Comparison of ENCODE assay signal across 21 mouse cellular contexts in genomic region chr12:105328396-105328795, GRCm38 (mm10). TPM values are rescaled to one million over a fixed set of nuclear protein-coding genes. Genes with fewer than 3 reads are reported as not detected.
DNase-seq lines count a peak whose midpoint lies in the region; ATAC-seq lines count a peak whose summit lies in the region.
"Had no signal": no experiment of that assay in that cellular context is flagged by ENCODE, and none has a peak within 500 bp of the region (broad histone marks: within the 10 kb centered on the region; RNA-seq: fewer than 3 reads in every experiment).

No protein-coding gene starts in this region.

- no peak overlapping the region for H3K4me2 ChIP-seq in forebrain, embryonic 14.5 days (ENCODE audit: low read length)
- H3K4me2 ChIP-seq in forebrain, embryonic 11.5 days (ENCODE audit: low read depth, low read length, severe bottlenecking): no peak overlapping the region
- H3K4me2 ChIP-seq in forebrain, embryonic 16.5 days (ENCODE audit: low read length): no peak overlapping the region
- H3K4me2 ChIP-seq: heart, embryonic 13.5 days; limb, embryonic 12.5 days; liver, embryonic 15.5 days; midbrain, embryonic 11.5 days had no signal

- H3K4me3 ChIP-seq in forebrain, embryonic 14.5 days (ENCODE audit: low read depth, low read length): no peak overlapping the region
- H3K4me3 ChIP-seq in forebrain, embryonic 11.5 days (ENCODE audit: low read depth, low read length): no peak overlapping the region
- H3K4me3 ChIP-seq in forebrain, embryonic 16.5 days (replicated peaks; ENCODE audit: low read length): no peak overlapping the region
- H3K4me3 ChIP-seq: heart, embryonic 13.5 days; limb, embryonic 12.5 days; liver, embryonic 15.5 days had no signal

- WGBS in forebrain, embryonic 14.5 days: 49% methylated on average over 11 of the region's 11 CpGs
- 67% methylated on average over 11 of the region's 11 CpGs for WGBS in forebrain, embryonic 11.5 days
- 36% methylated on average over 11 of the region's 11 CpGs for WGBS in forebrain, embryonic 16.5 days

- no peaks in the 10 kb centered on the region for H3K9me3 ChIP-seq in forebrain, embryonic 14.5 days (replicated peaks; ENCODE audit: control insufficient read depth, low read length)
- H3K9me3 ChIP-seq in forebrain, embryonic 11.5 days (ENCODE audit: control insufficient read depth, low read length): no peaks in the 10 kb centered on the region
- H3K9me3 ChIP-seq in forebrain, embryonic 16.5 days (ENCODE audit: control insufficient read depth, low read length): no peaks in the 10 kb centered on the region
- H3K9me3 ChIP-seq: heart, embryonic 13.5 days; limb, embryonic 12.5 days; liver, embryonic 15.5 days had no signal

- no peaks in the 10 kb centered on the region for H3K27me3 ChIP-seq in forebrain, embryonic 14.5 days (replicated peaks; ENCODE audit: control insufficient read depth, insufficient read depth, low read length)
- H3K27me3 ChIP-seq in forebrain, embryonic 11.5 days (ENCODE audit: control insufficient read depth, insufficient read depth, low read length): no peaks in the 10 kb centered on the region
- no peaks in the 10 kb centered on the region; the same call in 1 of the 2 replicates for H3K27me3 ChIP-seq in forebrain, embryonic 16.5 days (replicated peaks; ENCODE audit: control insufficient read depth, insufficient read depth, low read length)
- H3K27me3 ChIP-seq: liver, embryonic 15.5 days had no signal

- peak; percentile 68; the same call in 1 of the 2 replicates for ATAC-seq in forebrain, embryonic 14.5 days
- ATAC-seq in forebrain, embryonic 11.5 days (replicated peaks; ENCODE audit: low FRiP score): no peak
- ATAC-seq in forebrain, embryonic 16.5 days: peak; percentile 88

- no peak overlapping the region for H3K9ac ChIP-seq in forebrain, embryonic 14.5 days (ENCODE audit: low read length)
- H3K9ac ChIP-seq in forebrain, embryonic 11.5 days (ENCODE audit: low read length): no peak overlapping the region
- H3K9ac ChIP-seq in forebrain, embryonic 16.5 days (replicated peaks; ENCODE audit: low read depth, low read length): no peak overlapping the region
- H3K9ac ChIP-seq: heart, embryonic 13.5 days; limb, embryonic 12.5 days; liver, embryonic 15.5 days had no signal

- no peaks in the 10 kb centered on the region for H3K36me3 ChIP-seq in forebrain, embryonic 14.5 days (ENCODE audit: control insufficient read depth, insufficient read depth, low read length)
- H3K36me3 ChIP-seq in forebrain, embryonic 11.5 days (ENCODE audit: control insufficient read depth, insufficient read depth, low read length): no peaks in the 10 kb centered on the region
- no peaks in the 10 kb centered on the region for H3K36me3 ChIP-seq in forebrain, embryonic 16.5 days (ENCODE audit: control insufficient read depth, insufficient read depth)
- H3K36me3 ChIP-seq: heart, embryonic 13.5 days; limb, embryonic 12.5 days; liver, embryonic 15.5 days had no signal

- peak; percentile 84 for DNase-seq in forebrain, embryonic 14.5 days (ENCODE audit: low spot score)
- DNase-seq in forebrain, embryonic 11.5 days (ENCODE audit: low spot score): no peak
- peak; percentile 45 to 51 for DNase-seq in layer of hippocampus, postnatal 36 days
- peak; percentile 54 for DNase-seq in right cerebral cortex, postnatal 14 days
- DNase-seq in cerebellum, adult 9-10 months: no peak
- no peak for DNase-seq in embryo, embryonic 10.5 days (ENCODE audit: low spot score)
- DNase-seq in natural killer cell, adult 2 months (ENCODE audit: low spot score in 2 of 2): no peak
- DNase-seq: adrenal gland, postnatal 25 days; heart, postnatal 4 days; kidney, adult 2 months; kidney, postnatal 25 days; lung, postnatal 36 days; retina, postnatal 1 day had no signal

- no peak overlapping the region for H3K27ac ChIP-seq in forebrain, embryonic 14.5 days (ENCODE audit: low read depth, low read length)
- H3K27ac ChIP-seq in forebrain, embryonic 11.5 days (ENCODE audit: low read depth, low read length): no peak overlapping the region
- no peak overlapping the region; the same call in 1 of the 2 replicates for H3K27ac ChIP-seq in forebrain, embryonic 16.5 days (ENCODE audit: low read length)
- H3K27ac ChIP-seq: heart, embryonic 13.5 days; limb, embryonic 12.5 days; liver, embryonic 15.5 days had no signal

- H3K4me1 ChIP-seq in forebrain, embryonic 14.5 days (ENCODE audit: control insufficient read depth, insufficient read depth, low read length): no peaks in the 10 kb centered on the region
- H3K4me1 ChIP-seq in forebrain, embryonic 11.5 days (replicated peaks; ENCODE audit: control insufficient read depth, insufficient read depth, low read length): no peaks in the 10 kb centered on the region
- H3K4me1 ChIP-seq in forebrain, embryonic 16.5 days (replicated peaks; ENCODE audit: control insufficient read depth, insufficient read depth, low read length): peaks cover 12% of the 10 kb centered on the region
- H3K4me1 ChIP-seq: heart, embryonic 13.5 days; limb, embryonic 12.5 days; liver, embryonic 15.5 days had no signal

RNA-seq across cellular contexts. Expression of gene Tunar, which starts 5.3 kb away (rescaled TPM):
- polyA plus RNA-seq in forebrain, embryonic 14.5 days (2014; fragmentation: Nextera tagmentation; extraction: Ambion mirVana): 4.4 and 6.6 TPM in 2 replicates
- polyA plus RNA-seq in forebrain, embryonic 11.5 days (2014; fragmentation: Nextera tagmentation; extraction: Ambion mirVana): 0.65 and 0.91 TPM in 2 replicates
- 5.3 and 9.0 TPM in 2 replicates for polyA plus RNA-seq in forebrain, embryonic 16.5 days (2015; fragmentation: Nextera tagmentation; extraction: Ambion mirVana)
- total RNA-seq in layer of hippocampus, postnatal 36 days (2021): 10 to 100 TPM; 17.2 to 19.7 TPM
- total RNA-seq: CH12.LX; heart, postnatal 4 days; neutrophil, adult 5-6 weeks had no signal
- polyA plus RNA-seq: gonadal fat pad, adult 2 months; heart, embryonic 13.5 days; kidney, adult 2 months had no signal

Comparison
In these comparisons a context has a peak if more than half of its experiments do, and no peak if none do; other contexts are left out.
1. DNase-seq: peak in forebrain, embryonic 14.5 days (single experiment), layer of hippocampus, postnatal 36 days (2 of 2) and right cerebral cortex, postnatal 14 days (single experiment); none in forebrain, embryonic 11.5 days (single experiment), cerebellum, adult 9-10 months (single experiment), embryo, embryonic 10.5 days (single experiment) and natural killer cell, adult 2 months (0 of 2).